Comparison of ENCODE assay signal across 15 mouse cellular contexts in the genomic region with DNA sequence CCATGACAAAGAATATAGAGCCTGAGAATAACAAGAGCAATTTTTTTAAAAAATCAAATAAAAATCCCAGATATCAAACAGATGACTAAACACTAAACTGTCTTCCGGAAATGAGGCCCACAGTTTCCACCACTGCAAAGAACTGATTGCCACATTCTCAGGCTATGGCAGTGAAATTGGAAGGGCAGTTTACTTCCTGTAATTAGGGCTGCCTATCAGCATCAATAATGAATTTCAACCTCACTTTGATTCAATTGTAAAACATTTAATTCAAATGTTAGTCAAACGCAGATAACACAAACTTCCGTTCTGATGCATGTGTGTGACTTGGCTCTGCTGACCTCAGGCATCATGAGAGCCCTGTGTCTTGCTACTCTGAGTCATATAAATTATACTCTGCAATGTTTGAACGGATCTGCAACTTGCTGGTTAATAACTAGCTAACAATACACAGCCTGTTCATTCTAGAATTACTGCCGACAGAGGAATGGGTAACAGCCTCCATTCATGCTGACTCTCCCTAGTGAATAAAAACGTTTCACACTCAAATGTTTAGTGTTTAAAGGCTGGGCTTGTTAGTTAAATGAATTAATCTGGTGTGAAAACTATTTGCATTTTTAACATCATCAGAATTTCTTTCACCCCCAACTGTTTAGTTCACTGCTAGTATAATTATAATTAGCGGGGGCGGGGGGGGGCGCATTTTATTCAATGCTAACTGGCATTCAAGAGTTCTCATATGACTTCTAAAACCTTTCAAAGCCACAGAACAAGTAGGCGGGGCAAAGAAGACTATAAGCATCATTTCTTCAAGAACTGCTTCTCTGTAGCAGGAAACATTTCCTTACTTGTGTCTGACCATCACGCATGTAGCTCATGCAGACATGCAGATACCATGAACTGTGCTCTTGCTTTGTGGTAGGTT.
A peak's percentile ranks its signal among the peaks of the same experiment; 100 is the strongest.
DNase-seq lines count a peak whose midpoint lies in the region; ATAC-seq and TF ChIP-seq lines count a peak whose summit lies in the region.
"Had no signal": no experiment of that assay in that cellular context is flagged by ENCODE, and none has a peak within 500 bp of the region (broad histone marks: within the 10 kb centered on the region; RNA-seq: fewer than 3 reads in every experiment).

No protein-coding gene starts in this region.

- peak; percentile 53 for ATAC-seq in liver, postnatal 0 days
- ATAC-seq in Patski = peak; percentile 97
- peak; percentile 87 for ATAC-seq in forebrain, embryonic 13.5 days
- ATAC-seq in stomach, embryonic 16.5 days (ENCODE audit: insufficient read depth, low FRiP score) = peak; percentile 66; the same call in 1 of the 2 replicates

- no peaks in the 10 kb centered on the region for H3K36me3 ChIP-seq in liver, postnatal 0 days (replicated peaks; ENCODE audit: insufficient read depth, low read length)
- H3K36me3 ChIP-seq in forebrain, embryonic 13.5 days (ENCODE audit: poor library complexity, severe bottlenecking) = no peaks in the 10 kb centered on the region
- H3K36me3 ChIP-seq in stomach, embryonic 16.5 days (ENCODE audit: control insufficient read depth, insufficient read depth, low read length) = no peaks in the 10 kb centered on the region
- H3K36me3 ChIP-seq: heart, embryonic 13.5 days; hindbrain, embryonic 13.5 days; stomach, embryonic 15.5 days had no signal

- no peak overlapping the region for H3K4me2 ChIP-seq in liver, postnatal 0 days (ENCODE audit: low read depth, low read length)
- no peak overlapping the region for H3K4me2 ChIP-seq in forebrain, embryonic 13.5 days
- H3K4me2 ChIP-seq in stomach, embryonic 16.5 days (ENCODE audit: low read depth, low read length) = no peak overlapping the region
- H3K4me2 ChIP-seq: heart, embryonic 13.5 days; hindbrain, embryonic 13.5 days; stomach, embryonic 15.5 days had no signal

- H3K9me3 ChIP-seq in liver, postnatal 0 days (ENCODE audit: low read length) = no peaks in the 10 kb centered on the region
- no peaks in the 10 kb centered on the region for H3K9me3 ChIP-seq in forebrain, embryonic 13.5 days (replicated peaks)
- no peaks in the 10 kb centered on the region for H3K9me3 ChIP-seq in stomach, embryonic 16.5 days (replicated peaks; ENCODE audit: control insufficient read depth, low read length)
- H3K9me3 ChIP-seq: heart, embryonic 13.5 days; hindbrain, embryonic 13.5 days; stomach, embryonic 15.5 days had no signal

- H3K27me3 ChIP-seq in liver, postnatal 0 days (ENCODE audit: insufficient read depth, low read length) = no peaks in the 10 kb centered on the region
- H3K27me3 ChIP-seq in Patski = no peaks in the 10 kb centered on the region
- no peaks in the 10 kb centered on the region; the same call in 1 of the 2 replicates for H3K27me3 ChIP-seq in forebrain, embryonic 13.5 days
- H3K27me3 ChIP-seq in stomach, embryonic 16.5 days (ENCODE audit: control insufficient read depth, insufficient read depth, low read length) = no peaks in the 10 kb centered on the region
- H3K27me3 ChIP-seq: heart, embryonic 13.5 days; hindbrain, embryonic 13.5 days; stomach, embryonic 15.5 days had no signal

- WGBS in liver, postnatal 0 days (ENCODE audit: insufficient replicate concordance) = 64% methylated on average over 11 of the region's 11 CpGs
- 18% methylated on average over 11 of the region's 11 CpGs for WGBS in forebrain, embryonic 13.5 days
- WGBS in stomach, embryonic 16.5 days = 59% methylated on average over 11 of the region's 11 CpGs

- no peak overlapping the region for H3K4me3 ChIP-seq in liver, postnatal 0 days (ENCODE audit: low read depth, low read length)
- no peak overlapping the region for H3K4me3 ChIP-seq in forebrain, embryonic 13.5 days
- H3K4me3 ChIP-seq in stomach, embryonic 16.5 days (replicated peaks; ENCODE audit: low read length) = no peak overlapping the region
- H3K4me3 ChIP-seq: heart, embryonic 13.5 days; hindbrain, embryonic 13.5 days; stomach, embryonic 15.5 days had no signal

- H3K9ac ChIP-seq in liver, postnatal 0 days (replicated peaks) = no peak overlapping the region
- H3K9ac ChIP-seq in forebrain, embryonic 13.5 days = no peak overlapping the region
- H3K9ac ChIP-seq in stomach, embryonic 16.5 days (ENCODE audit: low read length) = no peak overlapping the region
- H3K9ac ChIP-seq: heart, embryonic 13.5 days; hindbrain, embryonic 13.5 days; stomach, embryonic 15.5 days had no signal

- H3K4me1 ChIP-seq in liver, postnatal 0 days (ENCODE audit: insufficient read depth) = no peaks in the 10 kb centered on the region
- H3K4me1 ChIP-seq in forebrain, embryonic 13.5 days = peaks cover 29% of the 10 kb centered on the region
- peaks cover 2% of the 10 kb centered on the region; the same call in 1 of the 2 replicates for H3K4me1 ChIP-seq in stomach, embryonic 16.5 days (ENCODE audit: control insufficient read depth, insufficient read depth, low read length)
- H3K4me1 ChIP-seq: heart, embryonic 13.5 days; stomach, embryonic 15.5 days had no signal

- TF ChIP-seq CTCF in liver, postnatal 0 days (IDR thresholded peaks at IDR 0.05; ENCODE audit: low read depth) = no peak
- TF ChIP-seq CTCF in Patski (IDR thresholded peaks at IDR 0.05) = no peak

- in situ Hi-C loops in Patski (cut with MboI; ENCODE audit: low pct_unique_long_range_greater_than_20kb) = no loop called here

- CTCF ChIA-PET in Patski (lab: Charles Lee) = interaction anchor here (1.8 to 2.4 kb wide), 2 partner anchors 8 to 12 kb away, joined by 6 to 10 read pairs; no protein-coding TSS in a partner anchor

- POLR2A ChIA-PET in Patski (lab: Charles Lee) = no interaction called here

- no peak overlapping the region for H3K27ac ChIP-seq in liver, postnatal 0 days (ENCODE audit: low read depth)
- H3K27ac ChIP-seq in forebrain, embryonic 13.5 days = no peak overlapping the region
- no peak overlapping the region for H3K27ac ChIP-seq in stomach, embryonic 16.5 days (ENCODE audit: low read length)
- H3K27ac ChIP-seq: heart, embryonic 13.5 days; hindbrain, embryonic 13.5 days; stomach, embryonic 15.5 days had no signal

- TF ChIP-seq EP300 in liver, postnatal 0 days (IDR thresholded peaks at IDR 0.05; ENCODE audit: low read depth) = peak; percentile 46; the same call in 1 of the 2 replicates

- DNase-seq in liver, postnatal 0 days = no peak
- DNase-seq in liver (no peak), Patski (ENCODE audit: low read depth, low spot score) (peak; percentile 63)
- no peak for DNase-seq in yolk sac, embryonic 10.5 days (ENCODE audit: low spot score)
- no peak for DNase-seq in cerebellum, adult 9-10 months
- DNase-seq: cerebellum, adult 2 months; embryo, embryonic 11 days; gastrocnemius, postnatal 36 days; lung, adult 18-20 months; thymus, postnatal 4 days had no signal
